Mouse (Mus musculus) intestine, embryonic 16.5 days (tissue): Measurements from ENCODE around the gene Pop7. TPM values are rescaled to one million over a fixed set of nuclear protein-coding genes. Genes with fewer than 3 reads are reported as not detected.

Experiments used
- ATAC-seq: fragments of 200-750 bp; cut with Nextera tagmentation; 2 replicates; pipeline ENCODE4 v1.8.0; 2017; ENCODE audit warnings: moderate TSS enrichment, moderate library complexity
- H3K27ac ChIP-seq: fragments of 300-500 bp; sonication (generic); 2 replicates; pipeline ENCODE4 v1.5.1; 2014; ENCODE audit warnings: mild to moderate bottlenecking, low read length
- H3K27me3 ChIP-seq: fragments of 300-500 bp; sonication (generic); replicated peaks from 2 replicates; pipeline ENCODE4 v1.6.1; 2014; ENCODE audit warnings: low read length, control low read depth, mixed read lengths; ENCODE audit not compliant: control insufficient read depth, insufficient read depth
- H3K36me3 ChIP-seq: fragments of 300-500 bp; sonication (generic); 2 replicates; pipeline ENCODE4 v1.6.1; 2014; ENCODE audit warnings: low read length, control low read depth; ENCODE audit not compliant: control insufficient read depth, insufficient read depth
- H3K4me1 ChIP-seq: fragments of 300-500 bp; sonication (generic); 2 replicates; pipeline ENCODE4 v1.6.1; 2014; ENCODE audit warnings: low read length, control low read depth, mixed read lengths; ENCODE audit not compliant: control insufficient read depth, insufficient read depth
- H3K4me2 ChIP-seq: fragments of 300-500 bp; sonication (generic); 2 replicates; pipeline ENCODE4 v1.6.1; 2014; ENCODE audit warnings: low read depth, low read length, control low read depth
- H3K4me3 ChIP-seq: fragments of 300-500 bp; sonication (generic); 2 replicates; pipeline ENCODE4 v1.5.1; 2014; ENCODE audit warnings: mild to moderate bottlenecking, low read length
- H3K9ac ChIP-seq: fragments of 300-500 bp; sonication (generic); 2 replicates; pipeline ENCODE4 v1.6.1; 2014; ENCODE audit warnings: low read depth, low read length
- H3K9me3 ChIP-seq: fragments of 300-500 bp; sonication (generic); 2 replicates; pipeline ENCODE4 v1.6.1; 2016; ENCODE audit warnings: low read length, control low read depth; ENCODE audit not compliant: control insufficient read depth
- WGBS: fragments of 180-500 bp; shearing (Covaris S2); extraction: QIAGEN DNeasy Blood & Tissue Kit; methylation state at CpG from one replicate; pipeline ENCODE4 v1.1.7; 2014; 5-methylcytosine and 5-hydroxymethylcytosine counted together
- polyA plus RNA-seq: library from polyadenylated mRNA; unstranded; fragments of >200 nt; fragmentation: Nextera tagmentation; extraction: Ambion mirVana; gene quantifications from 2 replicates; pipeline ENCODE4 v1.2.1, GENCODE M21; 2015

Gene Pop7
- polyA plus RNA-seq, 1 experiment from 2014 or later = 62.1 TPM

DNA sequence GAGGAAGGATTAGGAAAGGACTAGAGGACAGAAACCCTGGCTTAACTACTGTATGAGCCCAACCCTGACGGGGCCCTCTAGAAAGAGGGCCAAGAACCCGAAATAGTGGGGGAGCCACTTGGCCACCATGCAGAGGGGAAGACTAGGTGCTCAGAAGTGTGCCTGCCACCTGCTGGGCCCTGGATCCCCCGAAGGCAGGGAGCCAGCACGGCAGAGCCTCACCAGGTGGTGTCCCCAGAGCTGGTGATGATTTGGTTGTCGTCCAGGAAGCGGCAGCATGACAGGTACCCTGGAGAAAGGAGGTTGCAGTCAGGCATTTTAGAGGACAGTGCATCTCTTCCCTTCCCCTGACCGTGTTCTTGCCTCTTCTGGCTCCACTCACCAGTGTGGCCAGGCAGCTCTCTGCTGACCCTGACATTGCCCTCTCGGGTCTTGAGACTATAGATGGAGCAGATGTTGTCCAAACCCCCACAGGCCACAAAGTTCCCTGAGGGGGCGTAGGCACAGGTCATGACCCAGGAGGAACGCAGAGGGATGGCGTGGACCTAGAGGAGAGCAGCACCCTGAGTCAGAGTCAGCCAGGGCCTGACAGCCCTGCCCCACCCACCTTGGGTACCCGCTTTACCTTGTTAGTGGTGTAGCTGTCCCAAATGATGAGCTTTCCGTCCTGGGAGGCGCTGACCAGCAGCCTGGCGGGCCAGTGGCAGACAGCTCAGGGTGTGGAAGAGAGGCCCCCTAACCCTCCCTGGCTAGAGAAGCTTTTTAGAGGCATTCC is 27.1 kb upstream of the Pop7 start:
- Histone ChIP-seq H3K36me3 (peaks cover 37% of the 10 kb centered on the region), H3K4me1 (peaks cover 18% of the 10 kb centered on the region), H3K9me3 (no peaks in the 10 kb centered on the region), H3K27ac (no peak overlapping the region), H3K27me3 (no peaks in the 10 kb centered on the region), H3K4me2 (no peak overlapping the region), H3K4me3 (no peak overlapping the region), H3K9ac (no peak overlapping the region)
- 71% methylated on average over 15 of the region's 15 CpGs for WGBS
- ATAC-seq = no peak

DNA sequence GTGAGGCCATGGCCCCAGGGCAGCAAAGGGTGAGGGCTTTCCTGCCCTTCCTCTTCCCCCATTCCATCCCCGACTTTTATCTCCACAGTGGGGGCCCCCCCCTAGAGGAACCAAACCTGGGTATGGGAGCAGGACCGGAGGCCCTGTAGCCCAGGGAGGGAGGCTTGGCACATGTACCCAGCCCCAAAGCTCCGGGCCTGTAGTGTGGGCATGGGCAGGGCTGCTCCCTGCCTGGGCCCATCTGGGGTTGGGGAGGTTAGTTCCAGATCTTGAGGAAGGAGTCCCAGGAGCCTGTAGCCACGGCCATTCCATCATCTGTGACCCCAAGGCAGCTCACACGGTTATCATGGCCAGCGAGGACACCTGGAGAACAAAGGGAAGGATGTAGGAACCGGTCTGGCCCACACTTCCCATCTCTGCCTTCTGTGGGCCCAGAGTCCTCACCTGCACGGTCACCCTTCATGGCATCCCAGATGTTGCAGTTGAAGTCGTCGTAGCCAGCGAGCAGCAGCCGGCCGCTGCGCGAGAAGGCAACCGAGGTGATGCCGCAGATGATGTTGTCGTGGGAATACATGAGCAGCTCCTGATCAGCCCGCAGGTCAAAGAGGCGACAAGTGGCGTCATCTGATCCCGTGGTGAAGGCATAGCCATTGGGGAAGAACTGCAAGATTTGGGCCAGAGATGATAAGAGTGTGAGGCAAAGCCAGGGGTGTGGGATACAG is 26.1 kb upstream of the Pop7 start:
- no peaks in the 10 kb centered on the region for H3K27me3 ChIP-seq
- H3K4me3 ChIP-seq = no peak overlapping the region
- H3K4me2 ChIP-seq = no peak overlapping the region
- no peak overlapping the region for H3K9ac ChIP-seq
- H3K4me1 ChIP-seq = peaks cover 15% of the 10 kb centered on the region
- ATAC-seq = no peak
- H3K9me3 ChIP-seq = no peaks in the 10 kb centered on the region
- H3K36me3 ChIP-seq = peaks cover 45% of the 10 kb centered on the region
- H3K27ac ChIP-seq = no peak overlapping the region
- WGBS = 84% methylated on average over 22 of the region's 22 CpGs

DNA sequence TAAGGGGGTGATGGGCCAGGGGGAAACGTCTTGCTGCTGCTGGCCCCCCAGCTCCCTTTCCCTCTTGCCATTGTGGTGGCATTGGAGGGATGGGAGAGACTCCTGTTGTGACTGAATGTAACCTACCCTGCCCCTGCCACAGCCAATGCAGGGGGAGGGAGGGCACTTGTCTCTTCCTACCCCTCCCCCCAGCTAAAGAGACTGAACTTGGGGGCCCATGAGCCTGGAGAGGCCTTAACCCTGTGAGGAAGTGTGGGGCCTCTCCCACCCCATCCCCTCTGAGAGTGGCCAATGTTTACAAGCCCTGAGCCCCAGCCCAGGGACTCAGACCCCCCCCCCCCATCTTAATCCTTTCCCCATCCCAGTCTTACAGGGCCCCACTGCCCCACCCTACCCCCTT is 25.1 kb upstream of the Pop7 start:
- H3K36me3 ChIP-seq = peaks cover 51% of the 10 kb centered on the region
- peaks cover 15% of the 10 kb centered on the region for H3K4me1 ChIP-seq
- WGBS = 59% methylated on average over 1 of the region's 1 CpGs
- no peak overlapping the region for H3K4me3 ChIP-seq
- no peak overlapping the region for H3K27ac ChIP-seq
- H3K27me3 ChIP-seq = no peaks in the 10 kb centered on the region
- no peak overlapping the region for H3K4me2 ChIP-seq
- no peak overlapping the region for H3K9ac ChIP-seq
- no peak for ATAC-seq
- H3K9me3 ChIP-seq = no peaks in the 10 kb centered on the region

DNA sequence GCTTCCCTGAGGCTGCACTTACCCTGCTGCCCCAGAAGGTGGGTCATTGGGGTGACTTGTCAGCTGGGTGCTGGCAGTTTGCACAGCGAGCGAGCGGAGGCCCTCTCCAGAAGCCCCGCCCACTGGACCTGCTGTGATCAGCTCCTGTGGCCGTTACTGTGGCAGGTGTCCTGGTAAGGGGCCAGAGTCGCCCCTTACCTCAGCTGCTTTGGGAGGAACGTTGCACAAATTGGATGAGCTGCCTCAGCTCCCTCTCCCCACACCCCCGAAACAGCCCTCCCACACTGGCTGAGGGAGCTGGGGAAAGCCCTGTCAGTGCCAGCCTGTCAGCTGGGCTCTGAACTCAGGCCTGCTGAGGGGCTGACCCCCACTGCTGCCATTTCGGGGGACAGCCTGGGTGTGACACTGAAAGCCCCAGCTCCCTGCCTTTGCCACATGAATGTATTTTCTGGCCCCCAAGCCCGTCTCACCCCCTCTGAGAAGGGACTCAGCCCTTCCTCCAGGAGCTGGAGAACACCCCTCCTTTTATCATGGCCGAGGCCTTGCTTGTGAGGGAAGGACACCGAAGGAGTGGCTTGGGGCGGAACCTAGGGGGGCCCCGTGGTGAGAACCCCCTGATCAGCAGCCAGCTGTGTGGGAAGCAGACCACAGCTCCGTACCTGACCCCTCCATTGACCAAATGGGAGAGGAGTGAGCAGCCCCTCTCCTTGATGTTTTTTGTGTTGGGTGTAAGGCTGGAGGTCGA is 24.0 kb upstream of the Pop7 start:
- 0 out of 2 replicates have a peak, but pooled peaks have one; percentile 16 for ATAC-seq
- WGBS = 40% methylated on average over 16 of the region's 16 CpGs
- no peaks in the 10 kb centered on the region for H3K9me3 ChIP-seq
- H3K4me1 ChIP-seq = peaks cover 15% of the 10 kb centered on the region
- H3K27ac ChIP-seq = 0 out of 2 replicates have a peak overlapping the region, but pooled peaks have one; percentile 21
- no peak overlapping the region for H3K4me2 ChIP-seq
- H3K27me3 ChIP-seq = no peaks in the 10 kb centered on the region
- H3K36me3 ChIP-seq = peaks cover 56% of the 10 kb centered on the region
- no peak overlapping the region for H3K4me3 ChIP-seq
- H3K9ac ChIP-seq = 0 out of 2 replicates have a peak overlapping the region, but pooled peaks have one; percentile 13

DNA sequence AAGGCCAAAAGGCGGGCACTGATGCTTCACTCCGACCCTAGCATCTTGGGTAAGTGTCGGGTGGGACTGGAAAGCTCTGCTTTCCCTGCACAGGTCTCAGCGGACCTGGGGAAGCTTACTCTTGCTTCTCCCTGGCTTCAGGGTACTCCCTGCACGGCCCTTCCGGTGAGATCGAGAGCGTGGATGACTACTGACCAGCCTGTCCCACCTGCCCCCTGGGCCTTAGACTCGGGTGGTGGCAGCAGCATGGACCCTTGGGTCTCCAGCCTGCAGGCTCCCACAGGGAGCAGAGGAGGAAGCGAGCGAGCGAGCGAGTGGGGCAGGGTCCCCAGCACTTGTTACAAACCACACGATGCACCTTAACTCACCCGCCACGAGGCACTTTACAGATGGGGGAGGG is 23.2 kb upstream of the Pop7 start:
- 79% methylated on average over 16 of the region's 16 CpGs for WGBS
- Histone ChIP-seq H3K9ac (no peak overlapping the region), H3K27ac (no peak overlapping the region)

DNA sequence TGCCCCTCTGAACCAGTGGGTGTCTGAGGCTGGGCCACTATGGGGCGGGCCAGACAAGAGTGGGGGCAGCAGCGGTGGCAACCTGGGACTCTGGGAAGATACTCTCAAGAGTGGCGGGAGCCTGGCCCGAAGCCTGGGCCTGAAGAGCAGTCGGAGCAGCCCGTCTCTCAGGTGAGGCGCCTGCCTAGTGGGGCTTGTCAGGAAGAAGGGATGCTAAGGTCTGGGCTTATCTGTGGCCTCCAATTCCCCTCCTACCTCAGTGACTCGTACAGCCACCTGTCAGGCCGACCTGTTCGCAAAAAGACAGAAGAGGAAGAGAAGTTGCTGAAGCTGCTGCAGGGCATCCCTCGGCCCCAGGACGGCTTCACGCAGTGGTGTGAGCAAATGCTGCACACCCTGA is 22.4 kb upstream of the Pop7 start:
- Histone ChIP-seq H3K4me2 (no peak overlapping the region), H3K27me3 (no peaks in the 10 kb centered on the region), H3K36me3 (peaks cover 64% of the 10 kb centered on the region), H3K9me3 (no peaks in the 10 kb centered on the region), H3K4me3 (no peak overlapping the region), H3K4me1 (peaks cover 10% of the 10 kb centered on the region), H3K9ac (no peak overlapping the region), H3K27ac (no peak overlapping the region)
- no peak for ATAC-seq
- 90% methylated on average over 13 of the region's 13 CpGs for WGBS

More for the DNA sequence above, 23.2 kb upstream of the Pop7 start:
- H3K27me3 ChIP-seq = no peaks in the 10 kb centered on the region
- no peak overlapping the region for H3K4me2 ChIP-seq
- no peaks in the 10 kb centered on the region for H3K9me3 ChIP-seq
- no peak for ATAC-seq
- peaks cover 15% of the 10 kb centered on the region for H3K4me1 ChIP-seq
- H3K36me3 ChIP-seq = peaks cover 63% of the 10 kb centered on the region
- no peak overlapping the region for H3K4me3 ChIP-seq

DNA sequence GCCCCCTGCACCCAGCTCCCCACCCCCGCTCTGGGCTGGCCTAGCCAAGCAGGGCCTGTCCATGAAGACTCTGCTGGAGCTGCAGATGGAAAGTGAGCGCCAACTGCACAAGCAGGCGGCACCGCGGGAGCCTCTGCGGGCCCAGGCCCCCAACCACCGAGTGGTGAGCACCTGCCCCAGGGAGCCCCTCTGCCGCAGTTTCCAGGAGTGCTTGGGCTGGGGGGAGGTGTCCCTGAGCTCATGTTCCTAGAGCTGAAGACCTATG is 21.9 kb upstream of the Pop7 start:
- Histone ChIP-seq H3K4me1 (peaks cover 10% of the 10 kb centered on the region), H3K9ac (no peak overlapping the region), H3K27ac (no peak overlapping the region), H3K4me3 (no peak overlapping the region), H3K27me3 (no peaks in the 10 kb centered on the region), H3K36me3 (peaks cover 62% of the 10 kb centered on the region), H3K4me2 (no peak overlapping the region), H3K9me3 (no peaks in the 10 kb centered on the region)
- ATAC-seq = no peak
- WGBS = 89% methylated on average over 8 of the region's 8 CpGs

DNA sequence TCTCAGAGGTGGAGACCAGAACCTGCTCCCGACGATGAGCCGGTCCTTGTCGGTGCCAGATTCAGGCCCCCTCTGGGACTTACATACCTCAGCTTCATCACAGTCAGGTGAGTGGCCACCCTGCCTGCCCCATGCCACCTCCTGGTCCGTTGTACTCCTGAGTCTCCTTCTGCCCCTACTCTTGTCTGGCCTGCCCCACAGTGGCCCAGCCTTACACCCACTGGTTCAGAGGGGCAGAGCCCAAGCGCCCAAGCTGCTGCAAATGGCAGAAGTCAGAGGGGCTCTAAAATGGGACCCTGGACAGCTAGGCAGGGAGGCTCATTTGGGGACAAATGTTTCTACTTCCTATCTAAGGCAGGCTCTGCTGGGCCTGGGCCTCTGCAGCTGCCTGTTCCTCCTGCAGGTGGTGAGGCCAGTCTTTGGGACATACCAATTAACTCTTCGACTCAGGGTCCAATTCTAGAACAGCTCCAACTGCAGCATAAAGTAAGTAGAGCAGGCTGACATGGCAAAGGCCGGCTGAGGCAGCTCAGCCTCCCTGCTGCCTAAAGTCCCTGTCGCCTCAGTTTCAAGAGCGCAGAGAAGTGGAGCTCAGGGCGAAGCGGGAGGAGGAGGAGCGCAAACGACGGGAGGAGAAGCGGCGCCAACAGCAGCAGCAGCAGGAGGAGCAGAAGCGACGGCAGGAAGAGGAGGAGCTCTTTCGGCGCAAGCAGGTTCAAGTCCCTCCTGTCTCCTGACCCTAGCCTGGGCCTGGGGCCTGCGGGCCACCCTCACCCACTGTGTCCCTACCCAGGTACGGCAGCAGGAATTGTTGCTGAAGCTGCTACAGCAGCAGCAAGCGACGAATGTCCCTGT is 21.3 kb upstream of the Pop7 start:
- H3K27me3 ChIP-seq = no peaks in the 10 kb centered on the region
- H3K27ac ChIP-seq = no peak overlapping the region
- H3K4me3 ChIP-seq = no peak overlapping the region
- WGBS = 85% methylated on average over 25 of the region's 25 CpGs
- H3K9me3 ChIP-seq = no peaks in the 10 kb centered on the region
- ATAC-seq = no peak
- peaks cover 10% of the 10 kb centered on the region for H3K4me1 ChIP-seq
- peaks cover 62% of the 10 kb centered on the region for H3K36me3 ChIP-seq
- no peak overlapping the region for H3K4me2 ChIP-seq
- H3K9ac ChIP-seq = no peak overlapping the region

DNA sequence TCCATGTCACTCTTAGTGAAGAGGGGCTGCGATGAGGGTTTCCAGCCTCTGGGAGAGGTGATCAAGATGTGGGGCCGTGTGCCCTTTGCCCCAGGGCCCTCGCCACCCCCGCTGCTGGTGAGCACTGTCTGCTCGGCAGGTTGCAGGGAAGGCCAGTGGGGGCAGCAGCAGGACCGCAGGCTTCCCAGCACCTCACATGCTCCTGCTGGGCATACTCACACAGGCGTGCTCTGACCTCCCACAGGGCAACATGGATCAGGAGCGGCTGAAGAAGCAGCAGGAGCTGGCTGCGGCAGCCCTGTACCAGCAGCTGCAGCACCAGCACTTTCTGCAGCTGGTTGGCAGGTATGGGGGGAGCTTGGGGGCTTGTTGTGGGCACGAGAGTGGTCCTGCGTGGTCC is 20.4 kb upstream of the Pop7 start:
- H3K4me1 ChIP-seq = peaks cover 10% of the 10 kb centered on the region
- no peak overlapping the region for H3K9ac ChIP-seq
- H3K4me2 ChIP-seq = no peak overlapping the region
- ATAC-seq = no peak
- WGBS = 78% methylated on average over 11 of the region's 11 CpGs
- H3K27ac ChIP-seq = no peak overlapping the region
- peaks cover 56% of the 10 kb centered on the region for H3K36me3 ChIP-seq
- no peaks in the 10 kb centered on the region for H3K27me3 ChIP-seq
- H3K4me3 ChIP-seq = no peak overlapping the region
- no peaks in the 10 kb centered on the region for H3K9me3 ChIP-seq
